Mouse (Mus musculus) lung, embryonic 16.5 days (tissue): ENCODE results near the gene Rps24. TPM values are rescaled to one million over a fixed set of nuclear protein-coding genes. Genes with fewer than 3 reads are reported as not detected.

Source experiments
- ATAC-seq: fragments of 200-750 bp; cut with Nextera tagmentation; 2 replicates; pipeline ENCODE4 v1.8.0; 2017; ENCODE audit warnings: low read depth, mild to moderate bottlenecking, moderate library complexity
- H3K27ac ChIP-seq: fragments of 300-500 bp; sonication (generic); 2 replicates; pipeline ENCODE4 v1.5.1; 2014; ENCODE audit warnings: mild to moderate bottlenecking, control low read depth, low read length
- H3K27me3 ChIP-seq: fragments of 300-500 bp; sonication (generic); 2 replicates; pipeline ENCODE4 v1.6.1; 2014; ENCODE audit warnings: low read depth, low read length, mixed read lengths; ENCODE audit not compliant: control insufficient read depth, insufficient read depth
- H3K36me3 ChIP-seq: fragments of 300-500 bp; sonication (generic); 2 replicates; pipeline ENCODE4 v1.6.1; 2014; ENCODE audit warnings: low read length; ENCODE audit not compliant: control insufficient read depth, insufficient read depth
- H3K4me1 ChIP-seq: fragments of 300-500 bp; sonication (generic); replicated peaks from 2 replicates; pipeline ENCODE4 v1.6.1; 2014; ENCODE audit warnings: low read length, mixed read lengths; ENCODE audit not compliant: control insufficient read depth, insufficient read depth
- H3K4me2 ChIP-seq: fragments of 300-500 bp; sonication (generic); 2 replicates; pipeline ENCODE4 v1.6.1; 2014; ENCODE audit warnings: low read depth, low read length, control low read depth
- H3K4me3 ChIP-seq: fragments of 300-500 bp; sonication (generic); 2 replicates; pipeline ENCODE4 v1.5.1; 2014; ENCODE audit warnings: mild to moderate bottlenecking, low read length, control low read depth
- H3K9ac ChIP-seq: fragments of 300-500 bp; sonication (generic); 2 replicates; pipeline ENCODE4 v1.6.1; 2014; ENCODE audit warnings: low read length, control low read depth
- H3K9me3 ChIP-seq: fragments of 300-500 bp; sonication (generic); 2 replicates; pipeline ENCODE4 v1.6.1; 2016; ENCODE audit warnings: low read length; ENCODE audit not compliant: control insufficient read depth
- WGBS: fragments of 180-500 bp; shearing (Covaris S2); extraction: QIAGEN DNeasy Blood & Tissue Kit; methylation state at CpG from one replicate; pipeline ENCODE4 v1.1.7; 2014; 5-methylcytosine and 5-hydroxymethylcytosine counted together
- polyA plus RNA-seq: library from polyadenylated mRNA; unstranded; fragments of >200 nt; fragmentation: Nextera tagmentation; extraction: Ambion mirVana; gene quantifications from 2 replicates; pipeline ENCODE4 v1.2.1, GENCODE M21; 2015

The Rps24 gene
- polyA plus RNA-seq, 1 experiment from 2014 or later, result 827 TPM

DNA sequence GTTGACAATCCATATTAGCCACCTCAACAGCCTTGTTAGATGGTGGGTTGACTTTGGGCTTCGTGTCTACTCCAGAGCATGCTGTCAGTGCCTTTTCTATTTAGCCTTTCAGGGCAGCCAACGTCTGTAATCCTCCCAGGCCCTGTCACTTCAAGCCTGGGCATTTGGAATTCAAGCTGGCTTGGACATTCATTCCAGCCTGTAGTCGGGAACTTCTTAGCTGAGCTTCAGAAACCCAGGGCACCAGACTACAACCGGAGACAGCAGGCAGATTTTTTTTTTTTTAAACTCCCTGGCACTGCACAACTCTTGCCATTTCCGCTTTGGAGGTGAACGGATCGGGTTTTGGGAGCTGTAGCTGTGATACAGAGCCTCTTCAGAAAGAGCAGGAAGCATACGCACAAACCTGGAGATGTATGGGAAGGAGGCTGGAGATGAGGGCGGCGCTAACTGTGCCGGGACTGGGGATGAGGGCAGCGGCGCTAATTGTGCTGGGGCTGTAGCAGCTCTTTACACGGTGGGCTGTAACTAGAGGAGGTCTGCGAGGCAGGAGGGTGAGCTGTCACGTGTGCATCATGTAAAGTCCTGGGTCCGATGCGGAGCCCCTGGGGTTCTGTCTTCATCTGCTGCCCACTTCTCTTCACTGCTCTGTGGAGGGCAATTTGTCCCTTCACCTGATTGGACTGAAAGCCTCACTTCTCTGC lies 21.3 kb downstream of the Rps24 start:
- H3K4me1 ChIP-seq, result peaks cover 14% of the 10 kb centered on the region
- no peaks in the 10 kb centered on the region for H3K27me3 ChIP-seq
- H3K9ac ChIP-seq, result peak overlapping the region; percentile 17; the same call in 1 of the 2 replicates
- 20% methylated on average over 18 of the region's 18 CpGs for WGBS
- peaks cover 4% of the 10 kb centered on the region; the same call in 1 of the 2 replicates for H3K9me3 ChIP-seq
- peak overlapping the region; percentile 37; the same call in 1 of the 2 replicates for H3K4me2 ChIP-seq
- no peak overlapping the region for H3K27ac ChIP-seq
- no peak for ATAC-seq
- no peaks in the 10 kb centered on the region for H3K36me3 ChIP-seq
- H3K4me3 ChIP-seq, result 0 out of 2 replicates have a peak overlapping the region, but pooled peaks have one; percentile 7

DNA sequence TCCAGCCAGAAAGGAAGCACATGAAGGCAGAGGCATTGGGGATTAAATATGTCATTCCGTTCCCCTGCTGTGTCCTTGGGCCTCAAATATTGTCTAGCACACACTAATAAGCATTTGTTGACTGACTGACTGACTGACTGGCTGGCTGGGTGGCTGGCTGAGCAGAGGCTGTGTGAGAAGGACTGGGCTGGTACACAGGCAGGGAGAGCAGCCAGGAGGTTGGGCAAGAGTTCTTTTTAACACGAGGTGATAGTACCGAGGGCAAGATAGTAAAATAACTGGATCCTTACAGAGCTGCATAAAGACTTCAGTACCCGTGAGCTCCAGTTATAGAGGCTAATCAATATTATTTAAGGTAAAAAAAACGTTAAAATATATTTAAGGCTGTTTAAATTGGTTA lies 22.6 kb downstream of the Rps24 start:
- ATAC-seq, result no peak
- 61% methylated on average over 5 of the region's 5 CpGs for WGBS
- H3K4me2 ChIP-seq, result no peak overlapping the region

DNA sequence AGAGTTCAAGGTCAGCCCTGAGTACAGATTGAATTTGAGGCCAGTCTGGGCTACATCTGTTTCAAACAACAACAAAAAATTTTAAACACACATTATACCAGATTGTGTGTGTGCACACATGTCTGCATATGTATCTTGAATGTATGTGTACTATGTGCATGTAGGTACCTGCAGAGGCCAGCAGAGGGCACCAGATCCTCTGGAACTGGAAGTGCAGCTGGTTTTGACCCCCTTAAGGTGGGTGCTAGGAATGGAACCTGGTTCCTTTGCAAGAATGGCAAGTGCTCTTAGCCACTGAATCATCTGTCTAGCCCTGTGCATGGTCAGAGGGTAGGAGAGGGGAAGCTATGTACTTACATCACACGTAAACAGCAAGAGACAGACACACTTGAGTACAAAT lies 23.3 kb downstream of the Rps24 start:
- no peaks in the 10 kb centered on the region for H3K27me3 ChIP-seq
- H3K4me2 ChIP-seq, result no peak overlapping the region
- no peak overlapping the region for H3K9ac ChIP-seq
- H3K4me3 ChIP-seq, result no peak overlapping the region
- ATAC-seq, result no peak
- peaks cover 14% of the 10 kb centered on the region for H3K4me1 ChIP-seq
- H3K9me3 ChIP-seq, result peaks cover 4% of the 10 kb centered on the region; the same call in 1 of the 2 replicates
- 100% methylated on average over 1 of the region's 1 CpGs for WGBS
- no peaks in the 10 kb centered on the region for H3K36me3 ChIP-seq
- no peak overlapping the region for H3K27ac ChIP-seq

More for the DNA sequence above, 22.6 kb downstream of the Rps24 start:
- Histone ChIP-seq H3K4me3 (no peak overlapping the region), H3K27ac (no peak overlapping the region), H3K4me1 (peaks cover 14% of the 10 kb centered on the region), H3K36me3 (no peaks in the 10 kb centered on the region), H3K9ac (no peak overlapping the region), H3K27me3 (no peaks in the 10 kb centered on the region), H3K9me3 (peaks cover 4% of the 10 kb centered on the region; the same call in 1 of the 2 replicates)

DNA sequence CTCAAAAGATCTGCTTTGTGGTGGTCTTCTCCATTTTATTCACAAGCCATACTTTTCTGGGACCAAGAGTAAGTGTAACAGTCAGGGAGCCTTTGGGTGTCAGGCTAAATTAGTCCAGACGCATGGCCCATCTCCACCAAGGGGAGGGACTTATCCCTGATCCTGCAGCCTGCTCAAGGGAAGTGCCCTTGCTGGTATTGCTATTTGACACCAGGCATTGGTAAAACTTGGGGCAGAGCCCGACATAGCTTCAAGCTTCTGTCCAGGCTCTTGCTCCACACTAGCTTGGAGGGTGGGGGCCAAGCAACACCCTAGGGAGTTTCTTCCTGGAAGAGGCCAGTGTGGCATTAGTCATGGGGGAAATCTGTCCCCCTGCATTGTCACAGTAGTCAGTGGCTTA lies 23.8 kb downstream of the Rps24 start:
- Histone ChIP-seq H3K4me3 (no peak overlapping the region), H3K9me3 (peaks cover 4% of the 10 kb centered on the region; the same call in 1 of the 2 replicates), H3K4me1 (peaks cover 14% of the 10 kb centered on the region), H3K36me3 (no peaks in the 10 kb centered on the region), H3K27ac (no peak overlapping the region), H3K4me2 (no peak overlapping the region), H3K9ac (no peak overlapping the region), H3K27me3 (no peaks in the 10 kb centered on the region)
- no peak for ATAC-seq
- WGBS, result 66% methylated on average over 2 of the region's 2 CpGs

DNA sequence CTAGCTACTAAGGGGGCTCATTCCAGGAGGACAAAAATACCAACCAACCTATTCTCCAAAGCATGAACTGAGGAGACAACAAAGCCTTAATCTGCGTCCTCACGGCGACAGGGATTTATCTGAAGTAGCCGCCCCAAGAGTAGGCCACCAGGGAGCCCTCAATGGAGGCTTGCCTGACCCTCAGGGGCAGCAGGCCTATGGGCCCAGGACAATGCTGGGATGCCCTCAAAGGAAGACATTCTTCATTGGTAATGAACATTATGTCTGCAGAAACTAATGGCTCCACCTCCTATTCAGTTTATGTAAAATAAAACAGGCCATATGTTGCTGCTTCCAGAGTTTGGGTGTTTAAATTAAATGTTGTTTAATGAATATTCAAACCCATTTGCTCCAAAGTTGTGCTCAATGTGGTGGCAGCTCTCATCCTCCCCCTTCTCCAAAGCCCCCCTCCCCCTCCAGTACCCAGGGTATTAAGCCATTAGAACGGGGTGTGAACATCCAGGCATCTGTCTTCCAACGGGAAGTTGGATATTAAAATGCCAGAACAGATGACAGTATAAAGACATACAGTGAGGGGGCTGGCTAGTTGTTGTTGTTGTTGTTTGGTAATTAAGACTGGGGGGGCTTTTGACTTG lies 25.7 kb downstream of the Rps24 start:
- 79% methylated on average over 6 of the region's 6 CpGs for WGBS
- H3K36me3 ChIP-seq, result no peaks in the 10 kb centered on the region
- H3K27ac ChIP-seq, result no peak overlapping the region
- H3K9me3 ChIP-seq, result peaks cover 4% of the 10 kb centered on the region; the same call in 1 of the 2 replicates
- H3K9ac ChIP-seq, result no peak overlapping the region
- no peak for ATAC-seq
- no peaks in the 10 kb centered on the region for H3K27me3 ChIP-seq
- peaks cover 6% of the 10 kb centered on the region for H3K4me1 ChIP-seq
- no peak overlapping the region for H3K4me2 ChIP-seq
- H3K4me3 ChIP-seq, result no peak overlapping the region

DNA sequence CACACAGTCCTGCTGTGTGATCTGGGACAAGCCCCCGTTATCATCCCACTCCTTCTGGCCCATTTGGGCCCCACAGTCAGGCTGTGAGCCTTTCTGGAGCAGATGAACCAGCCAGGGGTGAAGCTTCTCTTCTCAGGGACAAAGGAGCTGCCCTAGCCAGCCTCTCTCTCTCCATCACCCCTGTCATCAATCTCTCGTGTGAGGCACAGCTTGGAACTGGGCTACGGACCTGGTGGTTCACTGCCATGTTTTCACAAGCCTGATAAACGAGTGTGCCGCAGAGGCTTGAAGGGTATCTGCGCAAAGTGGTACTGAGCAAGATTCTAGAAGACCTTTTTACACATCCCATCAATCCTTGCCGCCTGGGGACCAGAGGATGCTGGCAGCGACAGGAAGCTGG lies 34.7 kb downstream of the Rps24 start:
- no peak overlapping the region for H3K9ac ChIP-seq
- H3K4me3 ChIP-seq, result no peak overlapping the region
- no peaks in the 10 kb centered on the region for H3K36me3 ChIP-seq
- H3K9me3 ChIP-seq, result no peaks in the 10 kb centered on the region
- no peak for ATAC-seq
- H3K27me3 ChIP-seq, result no peaks in the 10 kb centered on the region
- H3K27ac ChIP-seq, result no peak overlapping the region
- no peaks in the 10 kb centered on the region for H3K4me1 ChIP-seq
- 28% methylated on average over 8 of the region's 8 CpGs for WGBS
- no peak overlapping the region for H3K4me2 ChIP-seq

DNA sequence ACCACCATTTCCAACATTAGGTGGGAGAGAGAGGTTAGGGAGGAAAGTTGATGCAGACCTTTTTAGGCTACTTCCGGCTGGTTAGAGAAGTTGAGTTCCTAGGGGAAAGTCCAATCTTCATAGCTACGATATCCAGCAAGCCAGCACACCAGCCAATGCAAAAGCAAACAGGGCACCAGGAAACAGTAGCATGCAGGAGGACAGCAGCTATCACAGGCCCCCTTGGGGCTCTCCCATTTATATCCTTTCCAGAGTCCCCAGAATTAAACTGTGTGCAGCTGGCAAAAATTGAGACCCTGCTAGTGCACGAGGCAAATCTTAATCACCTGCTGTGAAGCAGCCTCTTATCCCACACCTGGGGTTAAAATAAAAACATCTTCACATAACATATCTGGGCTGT lies 38.2 kb downstream of the Rps24 start:
- Histone ChIP-seq H3K27me3 (no peaks in the 10 kb centered on the region), H3K4me3 (no peak overlapping the region), H3K4me1 (no peaks in the 10 kb centered on the region; the same call in 1 of the 2 replicates), H3K4me2 (no peak overlapping the region), H3K9me3 (no peaks in the 10 kb centered on the region), H3K9ac (no peak overlapping the region), H3K27ac (no peak overlapping the region), H3K36me3 (no peaks in the 10 kb centered on the region)
- WGBS, result 62% methylated on average over 3 of the region's 3 CpGs
- ATAC-seq, result no peak

DNA sequence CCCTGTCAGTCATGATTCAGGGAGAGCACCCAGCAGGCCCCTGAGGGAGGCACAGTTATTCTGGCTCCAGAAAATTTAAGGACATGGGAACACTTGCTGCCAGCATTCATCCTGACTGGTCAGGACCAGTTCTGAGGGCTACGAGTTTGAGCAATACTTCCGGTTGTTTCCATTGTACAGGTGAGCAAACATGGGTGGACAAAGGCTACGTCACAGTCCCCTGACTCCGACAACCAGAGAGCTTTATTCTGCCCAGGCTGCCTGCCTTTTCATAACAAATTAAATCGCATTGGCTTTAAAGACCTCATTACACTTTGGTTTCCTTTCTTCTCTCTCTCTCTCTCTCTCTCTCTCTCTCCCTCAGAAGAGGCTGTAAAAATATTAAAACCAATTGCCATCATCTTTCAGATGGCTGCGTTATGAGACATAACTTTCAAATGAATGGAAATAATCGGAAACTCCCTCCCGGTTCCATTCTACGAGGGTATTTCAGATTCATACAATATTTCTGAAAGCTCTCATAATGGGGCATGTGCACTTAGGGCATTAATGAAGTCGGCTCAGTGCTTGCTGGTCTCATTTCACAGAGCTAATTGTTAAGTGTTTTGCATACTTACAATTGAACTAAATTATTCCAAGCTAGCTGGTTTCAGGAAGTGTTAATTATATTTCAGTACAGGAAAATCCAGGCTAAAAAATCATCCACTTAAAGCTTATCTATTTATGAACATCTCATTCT lies 38.9 kb downstream of the Rps24 start:
- no peaks in the 10 kb centered on the region for H3K27me3 ChIP-seq
- H3K4me2 ChIP-seq, result no peak overlapping the region
- 67% methylated on average over 10 of the region's 10 CpGs for WGBS
- no peak overlapping the region for H3K27ac ChIP-seq
- no peak overlapping the region for H3K9ac ChIP-seq
- no peaks in the 10 kb centered on the region for H3K36me3 ChIP-seq
- H3K4me3 ChIP-seq, result no peak overlapping the region
- no peaks in the 10 kb centered on the region; the same call in 1 of the 2 replicates for H3K4me1 ChIP-seq
- ATAC-seq, result no peak
- H3K9me3 ChIP-seq, result no peaks in the 10 kb centered on the region

DNA sequence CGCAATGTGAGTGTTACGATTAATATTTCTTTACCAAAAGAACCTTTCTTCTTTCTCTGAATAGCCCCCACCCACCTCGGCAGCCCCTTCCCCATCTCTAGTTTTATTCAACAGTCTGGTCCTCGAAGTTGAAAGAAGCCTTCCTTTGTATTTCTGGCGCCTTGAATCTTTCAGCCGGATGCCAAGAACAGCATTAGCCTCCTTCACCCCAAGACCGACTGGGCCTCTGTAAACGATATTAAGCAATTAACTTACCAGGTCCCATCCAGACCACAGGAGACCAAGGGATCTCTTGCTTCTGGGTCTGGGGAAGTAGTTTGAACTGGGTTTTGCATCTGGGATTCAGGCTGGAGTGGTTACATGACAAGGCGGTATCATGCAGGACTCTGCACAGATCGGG lies 39.5 kb downstream of the Rps24 start:
- Histone ChIP-seq H3K4me2 (no peak overlapping the region), H3K27ac (no peak overlapping the region), H3K4me1 (no peaks in the 10 kb centered on the region; the same call in 1 of the 2 replicates), H3K36me3 (no peaks in the 10 kb centered on the region), H3K9me3 (no peaks in the 10 kb centered on the region), H3K27me3 (no peaks in the 10 kb centered on the region), H3K9ac (no peak overlapping the region), H3K4me3 (no peak overlapping the region)
- WGBS, result 59% methylated on average over 10 of the region's 10 CpGs
- no peak for ATAC-seq
